Mouse (Mus musculus): Measurements from ENCODE around the gene Zyg11b. TPM values are rescaled to one million over a fixed set of nuclear protein-coding genes. Genes with fewer than 3 reads are reported as not detected.

The Zyg11b gene
- polyA plus RNA-seq, 1 experiment from 2014 or later, result 14.0 TPM

DNA sequence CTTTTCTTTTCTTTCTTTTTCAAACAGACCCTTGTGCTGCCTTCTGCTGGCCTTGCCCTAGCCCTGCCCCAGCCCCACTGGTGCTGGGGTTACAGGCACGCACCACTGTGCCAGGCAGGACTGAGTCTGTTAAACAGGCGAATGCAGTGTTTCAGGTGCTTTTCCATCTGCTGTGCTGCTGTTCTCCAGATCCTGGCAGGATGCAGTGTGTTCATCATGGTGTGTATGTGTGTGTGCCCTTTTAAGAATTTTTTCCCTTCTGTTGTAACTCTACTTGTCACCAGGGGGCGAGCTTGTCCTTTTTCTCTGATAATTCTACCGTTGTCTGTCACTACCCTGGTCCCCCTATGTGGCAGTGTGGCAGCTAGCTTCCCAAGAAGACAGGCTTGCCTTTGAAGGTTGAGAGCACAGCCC lies 38.4 kb upstream of the Zyg11b start:
- Histone ChIP-seq H3K4me1 (ENCODE audit: control insufficient read depth, insufficient read depth, low read length) (no peaks in the 10 kb centered on the region), H3K27me3 (ENCODE audit: control insufficient read depth, insufficient read depth, low read length) (no peaks in the 10 kb centered on the region), H3K9ac (replicated peaks; ENCODE audit: low read length) (0 out of 2 replicates have a peak overlapping the region, but pooled peaks have one; percentile 25), H3K27ac (replicated peaks; ENCODE audit: low read depth, low read length) (no peak overlapping the region), H3K9me3 (replicated peaks; ENCODE audit: control insufficient read depth, low read length) (no peaks in the 10 kb centered on the region), H3K4me2 (ENCODE audit: low read depth, low read length) (no peak overlapping the region), H3K4me3 (ENCODE audit: low read depth, low read length) (no peak overlapping the region), H3K36me3 (replicated peaks; ENCODE audit: control insufficient read depth, insufficient read depth, low read depth, low read length) (peaks cover 7% of the 10 kb centered on the region)
- peak; percentile 81 for ATAC-seq (replicated peaks; ENCODE audit: insufficient number of reproducible peaks, low FRiP score, low TSS enrichment, low read depth)
- 14% methylated on average over 4 of the region's 4 CpGs for WGBS
- peak; percentile 87 for DNase-seq (ENCODE audit: low spot score)

DNA sequence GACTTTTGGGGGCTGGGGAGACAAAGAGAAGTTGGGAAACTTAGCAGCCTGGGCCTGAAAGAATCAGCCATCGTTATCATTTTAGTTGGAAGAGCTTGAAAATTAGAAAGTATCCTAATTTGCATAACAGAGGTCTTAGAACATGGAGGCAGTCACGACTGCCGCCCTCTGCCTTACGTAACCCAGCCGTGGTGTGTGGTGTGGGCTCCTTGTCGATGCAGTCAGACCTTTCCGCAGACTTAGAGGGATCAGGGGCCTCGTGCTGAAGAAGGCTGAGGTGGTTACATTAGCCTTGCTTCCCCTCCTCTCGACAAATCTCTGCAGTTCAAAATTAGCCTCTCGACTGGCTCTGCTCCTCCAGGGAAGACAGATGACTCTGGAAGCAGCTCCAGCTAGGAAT lies 37.9 kb upstream of the Zyg11b start:
- H3K9me3 ChIP-seq (replicated peaks; ENCODE audit: control insufficient read depth, low read length), result no peaks in the 10 kb centered on the region
- 0 out of 2 replicates have a peak overlapping the region, but pooled peaks have one; percentile 13 for H3K27ac ChIP-seq (replicated peaks; ENCODE audit: low read depth, low read length)
- H3K4me1 ChIP-seq (ENCODE audit: control insufficient read depth, insufficient read depth, low read length), result no peaks in the 10 kb centered on the region
- H3K9ac ChIP-seq (replicated peaks; ENCODE audit: low read length), result no peak overlapping the region
- no peak overlapping the region for H3K4me3 ChIP-seq (ENCODE audit: low read depth, low read length)
- DNase-seq (ENCODE audit: low spot score), result no peak
- H3K27me3 ChIP-seq (ENCODE audit: control insufficient read depth, insufficient read depth, low read length), result no peaks in the 10 kb centered on the region
- peaks cover 7% of the 10 kb centered on the region for H3K36me3 ChIP-seq (replicated peaks; ENCODE audit: control insufficient read depth, insufficient read depth, low read depth, low read length)
- ATAC-seq (replicated peaks; ENCODE audit: insufficient number of reproducible peaks, low FRiP score, low TSS enrichment, low read depth), result no peak
- 69% methylated on average over 10 of the region's 10 CpGs for WGBS
- no peak overlapping the region for H3K4me2 ChIP-seq (ENCODE audit: low read depth, low read length)

DNA sequence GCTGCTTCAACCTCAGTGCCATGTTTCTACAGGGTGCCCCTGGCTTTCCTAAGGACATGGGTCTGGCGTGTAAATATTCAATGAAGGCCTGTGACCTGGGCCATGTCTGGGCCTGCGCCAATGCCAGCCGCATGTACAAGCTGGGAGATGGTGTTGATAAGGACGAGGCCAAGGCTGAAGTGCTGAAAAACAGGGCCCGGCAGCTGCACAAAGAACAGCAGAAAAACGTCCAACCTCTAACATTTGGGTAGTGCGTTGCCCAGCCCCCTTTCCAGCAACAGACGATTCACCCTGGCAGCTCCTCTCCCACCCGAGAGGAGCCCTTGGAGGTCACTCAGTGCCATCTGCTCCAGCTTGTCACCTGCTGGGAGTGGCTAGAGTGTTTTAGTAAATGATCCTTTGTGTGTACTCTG lies 37.4 kb upstream of the Zyg11b start:
- Histone ChIP-seq H3K4me3 (ENCODE audit: low read depth, low read length) (no peak overlapping the region), H3K4me1 (ENCODE audit: control insufficient read depth, insufficient read depth, low read length) (no peaks in the 10 kb centered on the region), H3K9me3 (replicated peaks; ENCODE audit: control insufficient read depth, low read length) (no peaks in the 10 kb centered on the region), H3K9ac (replicated peaks; ENCODE audit: low read length) (no peak overlapping the region), H3K27ac (replicated peaks; ENCODE audit: low read depth, low read length) (0 out of 2 replicates have a peak overlapping the region, but pooled peaks have one; percentile 28), H3K36me3 (replicated peaks; ENCODE audit: control insufficient read depth, insufficient read depth, low read depth, low read length) (peaks cover 7% of the 10 kb centered on the region), H3K4me2 (ENCODE audit: low read depth, low read length) (no peak overlapping the region), H3K27me3 (ENCODE audit: control insufficient read depth, insufficient read depth, low read length) (no peaks in the 10 kb centered on the region)
- no peak for ATAC-seq (replicated peaks; ENCODE audit: insufficient number of reproducible peaks, low FRiP score, low TSS enrichment, low read depth)
- DNase-seq (ENCODE audit: low spot score), result no peak
- 78% methylated on average over 9 of the region's 9 CpGs for WGBS

DNA sequence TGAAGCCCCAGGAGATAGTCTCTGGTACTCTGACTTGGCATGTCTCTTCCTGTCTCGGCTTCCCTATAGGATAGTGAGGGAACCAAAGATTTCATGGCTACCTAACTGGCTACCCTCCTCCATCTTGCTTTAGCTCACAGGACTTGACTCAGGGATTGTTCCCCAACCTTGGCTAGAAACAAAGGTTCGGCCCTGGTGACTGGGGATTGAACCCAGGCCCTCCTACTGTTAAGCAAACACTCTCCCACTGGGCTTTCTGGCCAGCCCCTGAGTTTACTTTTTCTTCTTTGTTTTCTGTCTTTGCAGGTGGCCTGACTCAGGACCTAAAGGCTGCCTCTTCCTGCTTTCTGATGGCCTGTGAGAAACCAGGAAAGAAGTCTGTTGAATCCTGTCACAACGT lies 36.9 kb upstream of the Zyg11b start:
- Histone ChIP-seq H3K9ac (replicated peaks; ENCODE audit: low read length) (no peak overlapping the region), H3K9me3 (replicated peaks; ENCODE audit: control insufficient read depth, low read length) (no peaks in the 10 kb centered on the region), H3K4me3 (ENCODE audit: low read depth, low read length) (no peak overlapping the region), H3K36me3 (replicated peaks; ENCODE audit: control insufficient read depth, insufficient read depth, low read depth, low read length) (peaks cover 7% of the 10 kb centered on the region), H3K27me3 (ENCODE audit: control insufficient read depth, insufficient read depth, low read length) (no peaks in the 10 kb centered on the region), H3K4me2 (ENCODE audit: low read depth, low read length) (no peak overlapping the region), H3K27ac (replicated peaks; ENCODE audit: low read depth, low read length) (0 out of 2 replicates have a peak overlapping the region, but pooled peaks have one; percentile 28), H3K4me1 (ENCODE audit: control insufficient read depth, insufficient read depth, low read length) (no peaks in the 10 kb centered on the region)
- ATAC-seq (replicated peaks; ENCODE audit: insufficient number of reproducible peaks, low FRiP score, low TSS enrichment, low read depth) (no peak), DNase-seq (ENCODE audit: low spot score) (no peak)
- WGBS, result 50% methylated on average over 3 of the region's 3 CpGs

DNA sequence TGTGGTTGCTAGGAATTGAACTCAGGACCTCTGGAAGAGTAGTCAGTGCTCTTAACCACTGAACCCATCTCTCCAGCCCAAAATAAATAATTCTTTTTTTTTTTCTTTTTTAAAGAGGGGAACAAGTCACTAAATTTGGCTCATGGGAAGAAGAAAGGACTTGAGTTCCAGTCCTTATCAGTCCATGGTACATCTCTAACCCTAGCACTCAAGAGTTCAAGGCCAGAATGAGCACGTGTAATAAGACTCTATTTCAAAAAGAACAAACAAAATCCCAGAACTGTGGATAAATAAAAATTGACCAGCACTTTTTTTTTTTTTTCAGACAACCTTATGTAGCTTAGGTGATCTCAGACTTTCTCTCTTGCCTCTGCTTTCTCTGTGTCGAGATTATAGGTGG lies 35.9 kb upstream of the Zyg11b start:
- H3K9ac ChIP-seq (replicated peaks; ENCODE audit: low read length), result no peak overlapping the region
- no peak for DNase-seq (ENCODE audit: low spot score)

DNA sequence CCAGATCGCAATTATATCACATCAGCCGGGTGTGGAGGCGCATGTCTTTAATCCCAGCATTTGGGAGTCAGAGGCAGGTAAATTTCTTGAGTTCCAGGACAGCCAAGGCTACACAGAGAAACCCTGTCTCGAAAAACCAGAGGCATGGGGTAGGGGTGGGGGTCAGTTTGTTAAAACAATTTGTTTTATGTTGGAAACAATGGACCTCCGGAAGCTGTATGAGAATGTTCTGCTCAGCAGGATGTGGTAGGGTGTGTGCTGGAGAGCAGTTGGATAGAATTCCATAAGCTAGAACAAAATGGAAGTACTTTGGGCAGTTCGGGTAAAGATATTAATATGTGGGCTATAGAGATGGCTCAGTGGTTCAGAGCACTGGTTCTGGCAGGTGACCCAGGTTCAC lies 34.5 kb upstream of the Zyg11b start:
- H3K4me2 ChIP-seq (ENCODE audit: low read depth, low read length), result no peak overlapping the region
- no peaks in the 10 kb centered on the region for H3K9me3 ChIP-seq (replicated peaks; ENCODE audit: control insufficient read depth, low read length)
- H3K4me1 ChIP-seq (ENCODE audit: control insufficient read depth, insufficient read depth, low read length), result no peaks in the 10 kb centered on the region
- DNase-seq (ENCODE audit: low spot score) (no peak), ATAC-seq (replicated peaks; ENCODE audit: insufficient number of reproducible peaks, low FRiP score, low TSS enrichment, low read depth) (no peak)
- H3K36me3 ChIP-seq (replicated peaks; ENCODE audit: control insufficient read depth, insufficient read depth, low read depth, low read length), result peaks cover 7% of the 10 kb centered on the region
- no peak overlapping the region for H3K9ac ChIP-seq (replicated peaks; ENCODE audit: low read length)
- H3K27me3 ChIP-seq (ENCODE audit: control insufficient read depth, insufficient read depth, low read length), result no peaks in the 10 kb centered on the region
- H3K27ac ChIP-seq (replicated peaks; ENCODE audit: low read depth, low read length), result no peak overlapping the region
- H3K4me3 ChIP-seq (ENCODE audit: low read depth, low read length), result no peak overlapping the region
- WGBS, result 89% methylated on average over 6 of the region's 6 CpGs

More for the DNA sequence above, 35.9 kb upstream of the Zyg11b start:
- Histone ChIP-seq H3K4me1 (ENCODE audit: control insufficient read depth, insufficient read depth, low read length) (no peaks in the 10 kb centered on the region), H3K36me3 (replicated peaks; ENCODE audit: control insufficient read depth, insufficient read depth, low read depth, low read length) (peaks cover 7% of the 10 kb centered on the region), H3K27ac (replicated peaks; ENCODE audit: low read depth, low read length) (no peak overlapping the region), H3K27me3 (ENCODE audit: control insufficient read depth, insufficient read depth, low read length) (no peaks in the 10 kb centered on the region), H3K9me3 (replicated peaks; ENCODE audit: control insufficient read depth, low read length) (no peaks in the 10 kb centered on the region), H3K4me2 (ENCODE audit: low read depth, low read length) (no peak overlapping the region), H3K4me3 (ENCODE audit: low read depth, low read length) (no peak overlapping the region)
- ATAC-seq (replicated peaks; ENCODE audit: insufficient number of reproducible peaks, low FRiP score, low TSS enrichment, low read depth), result no peak
- WGBS, result 76% methylated on average over 2 of the region's 2 CpGs

DNA sequence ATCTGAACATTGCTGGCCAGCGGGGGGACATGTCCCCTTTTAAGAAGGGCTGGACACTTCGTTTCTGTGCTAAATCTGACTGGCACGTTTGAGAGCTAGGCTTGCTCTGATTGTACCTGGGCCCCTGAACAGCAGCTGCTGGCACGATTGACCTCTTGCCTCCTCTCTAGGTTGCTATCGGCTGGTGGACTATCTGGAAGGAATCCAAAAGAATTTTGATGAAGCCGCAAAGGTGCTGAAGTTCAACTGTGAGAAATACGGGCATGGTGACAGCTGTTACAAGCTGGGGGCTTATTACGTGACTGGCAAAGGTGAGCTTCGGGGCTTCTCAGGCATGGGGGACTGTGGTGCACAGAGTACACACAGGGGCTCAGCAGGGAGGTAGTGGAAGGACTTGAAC lies 31.1 kb upstream of the Zyg11b start:
- 94% methylated on average over 9 of the region's 9 CpGs for WGBS
- Histone ChIP-seq H3K9ac (replicated peaks; ENCODE audit: low read length) (no peak overlapping the region), H3K27me3 (ENCODE audit: control insufficient read depth, insufficient read depth, low read length) (no peaks in the 10 kb centered on the region), H3K27ac (replicated peaks; ENCODE audit: low read depth, low read length) (no peak overlapping the region), H3K4me1 (ENCODE audit: control insufficient read depth, insufficient read depth, low read length) (no peaks in the 10 kb centered on the region), H3K4me2 (ENCODE audit: low read depth, low read length) (no peak overlapping the region), H3K4me3 (ENCODE audit: low read depth, low read length) (no peak overlapping the region), H3K9me3 (replicated peaks; ENCODE audit: control insufficient read depth, low read length) (no peaks in the 10 kb centered on the region), H3K36me3 (replicated peaks; ENCODE audit: control insufficient read depth, insufficient read depth, low read depth, low read length) (peaks cover 7% of the 10 kb centered on the region)
- DNase-seq (ENCODE audit: low spot score) (no peak), ATAC-seq (replicated peaks; ENCODE audit: insufficient number of reproducible peaks, low FRiP score, low TSS enrichment, low read depth) (no peak)

DNA sequence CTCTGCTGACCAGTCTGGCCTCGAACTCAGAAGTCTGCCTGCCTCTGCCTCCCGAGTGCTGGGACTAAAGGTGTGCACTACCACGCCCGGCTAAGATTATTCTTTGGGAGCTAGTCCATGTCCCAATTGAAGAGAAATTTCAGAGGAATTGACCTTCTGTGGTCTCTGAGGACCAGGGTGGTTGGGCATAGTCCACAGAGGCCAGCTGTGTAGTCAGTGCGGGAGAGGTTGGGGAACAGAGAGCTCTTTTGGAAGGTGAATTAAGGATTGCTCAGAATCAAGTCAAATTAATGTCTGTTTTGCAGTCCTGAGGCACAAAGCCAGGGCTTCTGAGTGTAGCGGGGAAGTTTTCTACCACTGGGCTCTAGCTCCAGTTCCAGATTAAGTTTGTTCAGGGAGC lies 28.9 kb upstream of the Zyg11b start:
- DNase-seq (ENCODE audit: low spot score), result no peak
- WGBS, result 94% methylated on average over 6 of the region's 6 CpGs
- H3K27me3 ChIP-seq (ENCODE audit: control insufficient read depth, insufficient read depth, low read length), result no peaks in the 10 kb centered on the region
- no peak overlapping the region for H3K9ac ChIP-seq (replicated peaks; ENCODE audit: low read length)
- no peak overlapping the region for H3K4me2 ChIP-seq (ENCODE audit: low read depth, low read length)
- peaks cover 4% of the 10 kb centered on the region for H3K36me3 ChIP-seq (replicated peaks; ENCODE audit: control insufficient read depth, insufficient read depth, low read depth, low read length)
- no peak for ATAC-seq (replicated peaks; ENCODE audit: insufficient number of reproducible peaks, low FRiP score, low TSS enrichment, low read depth)
- H3K9me3 ChIP-seq (replicated peaks; ENCODE audit: control insufficient read depth, low read length), result no peaks in the 10 kb centered on the region
- no peak overlapping the region for H3K27ac ChIP-seq (replicated peaks; ENCODE audit: low read depth, low read length)
- H3K4me1 ChIP-seq (ENCODE audit: control insufficient read depth, insufficient read depth, low read length), result no peaks in the 10 kb centered on the region
- no peak overlapping the region for H3K4me3 ChIP-seq (ENCODE audit: low read depth, low read length)

All from embryonic facial prominence, embryonic 11.5 days (tissue).